Mouse (Mus musculus) hindbrain, postnatal 0 days (tissue): Measurements from ENCODE around the gene Itih2. TPM values are rescaled to one million over a fixed set of nuclear protein-coding genes. Genes with fewer than 3 reads are reported as not detected.
A peak's percentile ranks its signal among the peaks of the same experiment; 100 is the strongest.

Experiments used
- ATAC-seq: fragments of 200-750 bp; cut with Nextera tagmentation; 2 replicates; pipeline ENCODE4 v1.8.0; 2017; ENCODE audit warnings: mild to moderate bottlenecking, moderate TSS enrichment, moderate library complexity
- DNase-seq: peaks from one replicate; pipeline ENCODE4 v3.0.0-alpha.2; 2015; ENCODE audit warnings: low spot score
- H3K27ac ChIP-seq: fragments of 300-500 bp; sonication (generic); 2 replicates; pipeline ENCODE4 v1.5.1; 2014; ENCODE audit warnings: mild to moderate bottlenecking
- H3K27me3 ChIP-seq: fragments of 300-500 bp; sonication (generic); 2 replicates; pipeline ENCODE4 v1.6.1; 2014; ENCODE audit warnings: low read length, mixed read lengths; ENCODE audit not compliant: insufficient read depth
- H3K36me3 ChIP-seq: fragments of 300-500 bp; sonication (generic); 2 replicates; pipeline ENCODE4 v1.6.1; 2014; ENCODE audit warnings: low read length, mixed read lengths; ENCODE audit not compliant: insufficient read depth
- H3K4me1 ChIP-seq: fragments of 300-500 bp; sonication (generic); 2 replicates; pipeline ENCODE4 v1.6.1; 2014; ENCODE audit warnings: antibody characterized with exemption, low read length, mixed read lengths; ENCODE audit not compliant: insufficient read depth
- H3K4me2 ChIP-seq: fragments of 300-500 bp; sonication (generic); 2 replicates; pipeline ENCODE4 v1.6.1; 2014; ENCODE audit warnings: low read depth, mild to moderate bottlenecking, low read length, moderate library complexity, mixed read lengths
- H3K4me3 ChIP-seq: fragments of 300-500 bp; sonication (generic); 2 replicates; pipeline ENCODE4 v1.5.1; 2014; ENCODE audit warnings: low read length
- H3K9ac ChIP-seq: fragments of 300-500 bp; sonication (generic); replicated peaks from 2 replicates; pipeline ENCODE4 v1.6.1; 2014; ENCODE audit warnings: mild to moderate bottlenecking, low read length, moderate library complexity, mixed read lengths
- H3K9me3 ChIP-seq: fragments of 300-500 bp; sonication (generic); 2 replicates; pipeline ENCODE4 v1.6.1; 2016; ENCODE audit warnings: low read length, mixed read lengths
- CTCF ChIP-seq: IDR thresholded peaks from 2 replicates; pipeline ENCODE4 v1.5.1; 2016; ENCODE audit warnings: antibody characterized with exemption, control low read depth, low read depth
- WGBS: fragments of 180-500 bp; shearing (Covaris S2); extraction: QIAGEN DNeasy Blood & Tissue Kit; methylation state at CpG from one replicate; pipeline ENCODE4 v1.1.7; 2014; 5-methylcytosine and 5-hydroxymethylcytosine counted together
- polyA plus RNA-seq: library from polyadenylated mRNA; unstranded; fragments of >200 nt; fragmentation: Nextera tagmentation; extraction: Ambion mirVana; gene quantifications from 2 replicates; pipeline ENCODE4 v1.2.1, GENCODE M21; 2015
- total RNA-seq: library from RNA; depleted of rRNA; stranded (reverse); fragments of >200 nt; gene quantifications from 2 replicates; pipeline ENCODE4 v1.2.3, GENCODE M21; 2014; rRNA removed

The Itih2 gene
- total and polyA plus RNA-seq, 2 experiments from 2014 or later: 7.3 to 9.1 TPM

DNA sequence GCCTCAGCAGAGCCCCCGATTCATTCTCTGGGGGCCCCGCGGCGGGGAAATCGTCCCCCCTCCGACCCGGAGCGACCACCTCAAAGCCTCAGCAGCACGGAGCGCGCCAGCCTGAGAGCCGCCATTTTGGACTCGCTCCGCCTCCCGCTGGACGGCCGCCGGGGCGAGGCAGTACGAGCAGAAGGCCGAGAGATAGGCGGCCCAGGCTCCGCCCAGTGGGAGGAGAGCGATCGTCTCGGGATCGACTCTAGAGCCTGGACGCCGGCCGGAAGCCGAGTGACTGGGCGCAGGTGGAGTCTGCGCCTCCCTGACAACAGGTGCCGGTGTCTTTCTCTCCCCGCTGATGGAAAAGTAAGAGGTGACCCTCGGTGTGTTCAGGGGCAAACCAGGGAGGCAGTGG lies 82.7 kb downstream of the Itih2 start, which contains the start of gene Taf3:
TSS of gene Taf3 (minus strand) at position 136 of the 400 bp plus-strand sequence.
- Histone ChIP-seq H3K4me1 (no peaks in the 10 kb centered on the region), H3K4me2 (peak within 1 kb of the TSS; percentile 96), H3K27me3 (no peaks in the 10 kb centered on the region), H3K9ac (peak within 1 kb of the TSS; percentile 76), H3K36me3 (no peaks in the 10 kb centered on the region), H3K9me3 (no peaks in the 10 kb centered on the region), H3K27ac (peak within 1 kb of the TSS; percentile 67; the same call in 1 of the 2 replicates), H3K4me3 (peak within 1 kb of the TSS; percentile 92)
- no peak for TF ChIP-seq CTCF
- ATAC-seq (peak; percentile 95), DNase-seq (peak; percentile 97)
- WGBS: under 1% methylated on average over 36 of the region's 36 CpGs

DNA sequence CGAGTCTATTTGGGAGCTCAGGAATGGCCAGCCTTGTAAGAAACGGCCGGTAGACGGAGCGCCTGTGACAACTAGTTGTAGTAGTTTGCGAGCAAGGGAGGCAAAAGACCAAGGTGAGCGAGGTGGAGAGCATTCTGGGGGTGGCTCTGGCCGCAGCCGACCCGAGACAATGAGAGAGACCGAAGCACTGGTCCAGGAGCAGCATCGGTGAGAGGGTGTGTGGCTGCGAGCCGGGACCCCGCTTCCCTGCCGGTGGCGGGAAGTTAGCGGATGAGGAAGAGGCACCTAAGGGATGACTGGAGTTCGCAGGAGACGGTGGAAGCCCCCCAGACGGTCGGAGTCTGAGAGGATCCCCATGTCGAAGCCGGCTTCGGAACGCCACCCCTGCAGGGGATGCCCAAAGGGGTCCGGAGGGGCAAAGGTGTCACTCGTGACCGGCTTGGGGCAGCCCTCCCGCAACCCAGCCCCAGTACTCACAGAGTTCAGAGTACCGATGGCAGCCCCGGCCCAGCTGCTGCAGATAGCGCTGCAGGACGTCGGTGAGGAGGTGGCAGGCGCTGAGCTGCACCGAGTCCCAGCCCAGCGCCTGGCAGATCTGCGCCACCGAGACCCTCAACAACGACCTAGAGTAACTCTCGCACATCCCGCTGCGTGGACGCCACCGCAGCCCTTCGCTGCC lies 83.3 kb downstream of the Itih2 start:
- peak; percentile 63 for DNase-seq
- WGBS: under 1% methylated on average over 47 of the region's 47 CpGs
- Histone ChIP-seq H3K4me1 (no peaks in the 10 kb centered on the region), H3K9ac (peak overlapping the region; percentile 76), H3K27me3 (no peaks in the 10 kb centered on the region), H3K4me3 (peak overlapping the region; percentile 92), H3K4me2 (peak overlapping the region; percentile 96), H3K9me3 (no peaks in the 10 kb centered on the region), H3K36me3 (no peaks in the 10 kb centered on the region), H3K27ac (peak overlapping the region; percentile 67; the same call in 1 of the 2 replicates)
- ATAC-seq: peak; percentile 84
- TF ChIP-seq CTCF: peak; percentile 56

Other genes starting within 250 kb of the Itih2 start
- 1.5 TPM in 1 of 2 replicates, not detected in the other for gene 9230102O04Rik, start 241.9 kb downstream of the Itih2 start, total RNA-seq
- gene 9230102O04Rik, start 241.9 kb downstream of the Itih2 start, polyA plus RNA-seq: 0.76 and 1.0 TPM in 2 replicates
- gene Gata3, start 241.4 kb downstream of the Itih2 start, total RNA-seq: 2.3 and 3.5 TPM in 2 replicates
- 17.6 and 20.5 TPM in 2 replicates for gene Gata3, start 241.4 kb downstream of the Itih2 start, polyA plus RNA-seq
- 2.7 and 5.1 TPM in 2 replicates for gene Taf3, start 82.8 kb downstream of the Itih2 start, total RNA-seq
- gene Taf3, start 82.8 kb downstream of the Itih2 start, polyA plus RNA-seq: 10.0 and 10.3 TPM in 2 replicates
- 368 and 408 TPM in 2 replicates for gene Atp5c1, start 50.9 kb downstream of the Itih2 start, total RNA-seq
- 713 and 717 TPM in 2 replicates for gene Atp5c1, start 50.9 kb downstream of the Itih2 start, polyA plus RNA-seq
- gene Kin, start 50.8 kb downstream of the Itih2 start, total RNA-seq: 3.2 and 4.8 TPM in 2 replicates
- gene Kin, start 50.8 kb downstream of the Itih2 start, polyA plus RNA-seq: 14.1 and 18.9 TPM in 2 replicates
- gene Itih5, start 22.2 kb upstream of the Itih2 start, total RNA-seq: 15.3 and 16.7 TPM in 2 replicates
- 11.2 and 11.6 TPM in 2 replicates for gene Itih5, start 22.2 kb upstream of the Itih2 start, polyA plus RNA-seq
- gene Sfmbt2, start 239.1 kb upstream of the Itih2 start, total RNA-seq: 6.8 and 7.2 TPM in 2 replicates
- 5.2 and 6.2 TPM in 2 replicates for gene Sfmbt2, start 239.1 kb upstream of the Itih2 start, polyA plus RNA-seq